Mouse (Mus musculus): ENCODE data around the gene Ptov1.

The Ptov1 gene

GRCm38 (mm10) chr7:44814423-44814822 lies 55.2 kb downstream of the Ptov1 start:
- no peak for DNase-seq (ENCODE audit: low read depth)

GRCm38 (mm10) chr7:44813985-44814384 lies 55.6 kb downstream of the Ptov1 start:
- DNase-seq (ENCODE audit: low read depth) = no peak
